Mouse (Mus musculus) midbrain, embryonic 16.5 days (tissue): ENCODE data around the gene 1700125H20Rik. TPM values are rescaled to one million over a fixed set of nuclear protein-coding genes. Genes with fewer than 3 reads are reported as not detected.

Source experiments
- polyA plus RNA-seq: library from polyadenylated mRNA; unstranded; fragments of >200 nt; fragmentation: Nextera tagmentation; extraction: Ambion mirVana; gene quantifications from 2 replicates; pipeline ENCODE4 v1.2.1, GENCODE M21; 2015

The 1700125H20Rik gene
- polyA plus RNA-seq, 1 experiment from 2014 or later = 0.48 TPM

Other genes with a start within 250 kb of the 1700125H20Rik start
- 3.6 and 5.7 TPM in 2 replicates for gene Car4, start 212.6 kb upstream of the 1700125H20Rik start, polyA plus RNA-seq
- gene Usp32, start 30.2 kb upstream of the 1700125H20Rik start, polyA plus RNA-seq = 12.3 and 13.4 TPM in 2 replicates
- 44.5 and 46.7 TPM in 2 replicates for gene Appbp2, start 64.7 kb downstream of the 1700125H20Rik start, polyA plus RNA-seq
- gene Ppm1d, start 140.8 kb downstream of the 1700125H20Rik start, polyA plus RNA-seq = 14.3 and 14.6 TPM in 2 replicates
- gene Bcas3, start 182.8 kb downstream of the 1700125H20Rik start, polyA plus RNA-seq = 30.9 and 33.3 TPM in 2 replicates